Mouse (Mus musculus) CH12.LX (cell line): ENCODE data around the gene Mrpl54. TPM values are rescaled to one million over a fixed set of nuclear protein-coding genes. Genes with fewer than 3 reads are reported as not detected.

ENCODE experiments used
- DNase-seq: peaks from one replicate; pipeline ENCODE4 v3.0.0-alpha.2; 2013; ENCODE audit errors: extremely low read depth
- H3K27ac ChIP-seq: 2 replicates; pipeline ENCODE4 v1.5.1; 2012; ENCODE audit warnings: low read depth, mild to moderate bottlenecking, control low read depth, moderate library complexity; ENCODE audit not compliant: insufficient read depth
- H3K27me3 ChIP-seq: replicated peaks from 2 replicates; pipeline ENCODE3; 2012; ENCODE audit warnings: inconsistent platforms
- H3K36me3 ChIP-seq, 2 experiments: replicated peaks in 1 of 2; 2 replicates each; pipeline versions ENCODE3 to v1.6.1; 2012; ENCODE audit warnings: inconsistent platforms in 1 of 2, low read length in 1 of 2, mild to moderate bottlenecking in 1 of 2, mixed read lengths in 1 of 2, moderate library complexity in 1 of 2; ENCODE audit not compliant: control insufficient read depth in 1 of 2, insufficient read depth in 1 of 2
- H3K4me1 ChIP-seq, 2 experiments: 2 replicates each; pipeline ENCODE4 v1.6.1; 2012; ENCODE audit warnings: inconsistent platforms in 1 of 2, moderate library complexity in 1 of 2; ENCODE audit not compliant: insufficient read depth in 2 of 2, control insufficient read depth in 1 of 2
- H3K4me2 ChIP-seq: 2 replicates; pipeline ENCODE4 v1.6.1; 2012; ENCODE audit warnings: low read depth, mild to moderate bottlenecking, control low read depth; ENCODE audit not compliant: poor library complexity, insufficient read depth, severe bottlenecking
- H3K4me3 ChIP-seq, 3 experiments: fragments of 150-350 bp in 1 of 3; sonication (generic) in 1 of 3; replicated peaks in 1 of 3; 2 replicates each; pipeline versions ENCODE3 to v1.5.1; 2011 to 2012; ENCODE audit warnings: low read depth in 2 of 3, low read length in 2 of 3, mild to moderate bottlenecking in 2 of 3, moderate library complexity in 2 of 3, control low read depth in 1 of 3, improper control_type of control experiment in 1 of 3, inconsistent platforms in 1 of 3, mixed read lengths in 1 of 3; ENCODE audit not compliant: poor library complexity in 1 of 3
- H3K79me2 ChIP-seq: replicated peaks from 2 replicates; pipeline ENCODE4 v1.6.1; 2012; ENCODE audit warnings: mild to moderate bottlenecking, moderate library complexity; ENCODE audit not compliant: control insufficient read depth, poor library complexity, insufficient read depth, severe bottlenecking; ENCODE audit errors: extremely low read depth
- H3K9ac ChIP-seq: 2 replicates; pipeline ENCODE4 v1.6.1; 2012; ENCODE audit warnings: low read depth, mild to moderate bottlenecking, control low read depth, moderate library complexity; ENCODE audit not compliant: insufficient read depth
- H3K9me3 ChIP-seq: replicated peaks from 2 replicates; pipeline ENCODE3; 2012; ENCODE audit warnings: low read length, inconsistent platforms, mixed read lengths
- BHLHE40 ChIP-seq: IDR thresholded peaks from 2 replicates; pipeline ENCODE4 v1.6.1; 2011; ENCODE audit warnings: mild to moderate bottlenecking, low read depth, low read length, improper control_type of control experiment
- CHD1 ChIP-seq: IDR thresholded peaks from 2 replicates; pipeline ENCODE4 v1.6.1; 2012; ENCODE audit warnings: low read depth, low read length, improper control_type of control experiment, inconsistent platforms
- CHD2 ChIP-seq: IDR thresholded peaks from 2 replicates; pipeline ENCODE4 v1.6.1; 2011; ENCODE audit warnings: low read length, improper control_type of control experiment
- CTCF ChIP-seq, 2 experiments: IDR thresholded peaks in 1 of 2; conservative IDR thresholded peaks in 1 of 2; 2 replicates each; pipeline ENCODE4 v1.5.1; 2011 to 2012; ENCODE audit warnings: low read depth in 2 of 2, low read length in 2 of 2, improper control_type of control experiment in 1 of 2, inconsistent platforms in 1 of 2, mild to moderate bottlenecking in 1 of 2, moderate library complexity in 1 of 2
- ELF1 ChIP-seq: IDR thresholded peaks from 2 replicates; pipeline ENCODE4 v1.6.1; 2014; ENCODE audit warnings: low read depth, mild to moderate bottlenecking, inconsistent platforms, low read length, improper control_type of control experiment
- JUN ChIP-seq: IDR thresholded peaks from 2 replicates; pipeline ENCODE4 v1.6.1; 2011; ENCODE audit warnings: low read depth, mild to moderate bottlenecking, low read length, improper control_type of control experiment, moderate library complexity; ENCODE audit not compliant: insufficient read depth
- MAFK ChIP-seq: IDR thresholded peaks from 2 replicates; pipeline ENCODE4 v1.6.1; 2011; ENCODE audit warnings: low read length, improper control_type of control experiment; ENCODE audit not compliant: insufficient replicate concordance
- MAX ChIP-seq: IDR thresholded peaks from 2 replicates; pipeline ENCODE4 v1.6.1; 2011; ENCODE audit warnings: low read length, improper control_type of control experiment
- PAX5 ChIP-seq: IDR thresholded peaks from 2 replicates; pipeline ENCODE4 v1.6.1; 2012; ENCODE audit warnings: low read length, inconsistent platforms, mixed read lengths
- POLR2AphosphoS2 ChIP-seq: IDR thresholded peaks from 2 replicates; pipeline ENCODE4 v1.6.1; 2011; ENCODE audit warnings: low read depth, low read length, improper control_type of control experiment
- TCF12 ChIP-seq: IDR thresholded peaks from 2 replicates; pipeline ENCODE4 v1.6.1; 2014; ENCODE audit warnings: low read depth, mild to moderate bottlenecking, inconsistent platforms, low read length, improper control_type of control experiment
- UBTF ChIP-seq: IDR thresholded peaks from 2 replicates; pipeline ENCODE4 v1.6.1; 2012; ENCODE audit warnings: low read depth, mild to moderate bottlenecking, inconsistent platforms, low read length, improper control_type of control experiment, moderate library complexity
- USF1 ChIP-seq: IDR thresholded peaks from 2 replicates; pipeline ENCODE4 v1.6.1; 2014; ENCODE audit warnings: low read depth, mild to moderate bottlenecking, inconsistent platforms, low read length, improper control_type of control experiment
- ZMIZ1 ChIP-seq: IDR thresholded peaks from 2 replicates; pipeline ENCODE4 v1.6.1; 2012; ENCODE audit warnings: low read depth, mild to moderate bottlenecking, inconsistent platforms, low read length, improper control_type of control experiment
- dilution Hi-C: fragments of 300-500 bp; cut with MboI; formaldehyde crosslinking; loops from 2 replicates; pipeline ENCODE4 v1.14.3; 2020; ENCODE audit warnings: low sequenced_read_pairs; ENCODE audit not compliant: extremely low pct_unique_long_range_greater_than_20kb, extremely low pct_ligation_motif_present
- in situ Hi-C: fragments of 300-500 bp; cut with MboI; formaldehyde crosslinking; loops from 3 replicates; pipeline ENCODE4 v1.14.3; 2019; ENCODE audit warnings: low sequenced_read_pairs, low pct_ligation_motif_present, low pct_unique_long_range_greater_than_20kb, mixed read lengths
- polyA plus RNA-seq: library from polyadenylated mRNA; unstranded; fragments of >175 nt; gene quantifications from 2 replicates; pipeline ENCODE4 v1.2.1, GENCODE M21; 2012; ENCODE audit warnings: low read depth; ENCODE audit not compliant: insufficient read length
- total RNA-seq, 2 experiments: library from RNA; depleted of rRNA; stranded (reverse); fragments of 300-350 nt in 1 of 2; fragments of >200 nt in 1 of 2; gene quantifications; 2 replicates each; pipeline ENCODE4 v1.2.3; 2012 to 2014

Gene Mrpl54
- total and polyA plus RNA-seq, 3 experiments, result 104 to 167 (median 128) TPM

GRCm38 (mm10) chr10:81259225-81259884, 7.4 kb downstream of the Mrpl54 start:
- peaks cover 22% of the 10 kb centered on the region for H3K9me3 ChIP-seq
- TF ChIP-seq TCF12 (no peak), PAX5 (no peak), BHLHE40 (no peak), USF1 (no peak), CHD2 (no peak), UBTF (no peak), JUN (no peak)
- no peak overlapping the region for H3K9ac ChIP-seq
- H3K4me2 ChIP-seq, result no peak overlapping the region
- no peaks in the 10 kb centered on the region for H3K27me3 ChIP-seq
- H3K27ac ChIP-seq, result no peak overlapping the region
- dilution Hi-C loops, result no loop called here
- in situ Hi-C loops, result no loop called here
- H3K36me3 ChIP-seq, result peaks cover 18 to 37% of the 10 kb centered on the region in 2 experiments
- H3K4me1 ChIP-seq, result peaks cover 16 to 50% of the 10 kb centered on the region in 2 experiments
- no peak overlapping the region for H3K4me3 ChIP-seq
- no peak for DNase-seq
- no peaks in the 10 kb centered on the region for H3K79me2 ChIP-seq

DNA sequence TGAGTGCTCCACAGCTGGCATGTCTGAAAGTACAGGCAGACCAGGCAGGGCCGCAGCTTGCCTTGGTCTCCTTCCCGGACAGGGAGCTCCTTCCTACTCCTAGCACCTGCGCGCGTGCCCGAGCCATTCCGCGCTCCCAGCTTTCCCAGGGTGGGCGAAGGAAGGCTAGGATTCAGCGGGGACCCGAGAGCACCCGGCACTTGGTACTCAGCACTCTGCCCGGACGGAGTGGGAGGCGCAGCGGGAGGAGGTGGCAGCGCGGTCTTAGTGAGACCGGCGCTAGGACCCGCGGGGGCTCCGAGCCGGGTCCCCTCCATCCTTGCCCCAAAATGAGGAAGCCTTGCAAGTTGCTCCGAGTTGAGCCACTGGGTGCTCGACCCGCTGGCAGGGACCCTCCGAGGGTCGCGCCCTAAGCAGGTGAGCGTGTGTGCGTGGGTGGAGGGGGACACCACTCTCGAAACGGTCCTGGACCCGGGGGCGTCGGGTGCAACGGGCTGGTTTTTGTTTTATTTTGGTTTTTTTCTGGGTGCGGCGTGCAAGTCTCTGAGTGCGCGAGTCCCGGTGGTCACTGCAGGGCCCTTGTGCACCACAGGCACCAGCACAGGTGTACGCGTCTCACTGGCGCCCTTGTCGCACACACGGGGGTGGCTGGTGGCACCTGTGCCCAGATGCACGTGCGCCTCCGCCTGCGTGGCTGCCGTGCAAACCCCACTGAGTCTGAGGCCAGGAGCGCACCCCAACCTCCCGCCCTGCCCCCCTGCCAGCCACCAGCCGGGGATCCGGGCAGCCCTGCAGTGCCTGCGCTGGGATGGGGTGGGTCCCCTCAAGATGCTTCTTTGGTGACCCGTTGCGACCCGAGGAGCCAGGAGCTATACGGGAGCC, 9.3 kb downstream of the Mrpl54 start:
- DNase-seq, result no peak
- Histone ChIP-seq H3K27me3 (no peaks in the 10 kb centered on the region), H3K27ac (no peak overlapping the region), H3K36me3 (peaks cover 5 to 22% of the 10 kb centered on the region in 2 experiments), H3K4me3 (no peak overlapping the region), H3K4me2 (no peak overlapping the region), H3K4me1 (peaks cover 16 to 32% of the 10 kb centered on the region in 2 experiments), H3K79me2 (no peaks in the 10 kb centered on the region), H3K9ac (no peak overlapping the region), H3K9me3 (peaks cover 22% of the 10 kb centered on the region)
- dilution Hi-C loops (no loop called here), in situ Hi-C loops (no loop called here)
- no peak for TF ChIP-seq MAX
- no peak for TF ChIP-seq TCF12
- no peak for TF ChIP-seq ZMIZ1
- TF ChIP-seq CTCF (conservative IDR thresholded peaks at IDR 0.05 in 1 of 2, IDR thresholded peaks at IDR 0.05 in 1 of 2; ENCODE audit: low read depth in 2 of 2, low read length in 2 of 2), result no peak
- TF ChIP-seq MAFK, result no peak
- no peak for TF ChIP-seq ELF1
- TF ChIP-seq CHD1, result no peak
- no peak for TF ChIP-seq POLR2AphosphoS2
